Mouse (Mus musculus) CD8-positive naive resting alpha-beta T cell, adult 2 months (primary cell): ENCODE results near the gene Sapcd2.
"Not testable (repeated sequence)": the region's sequence is repeated elsewhere in the genome, so short reads cannot be mapped to it uniquely, and the experiment has no call there.

ENCODE experiments used
- DNase-seq, 2 experiments: peaks; one replicate each; pipeline ENCODE4 v3.0.0; 2022; ENCODE audit warnings: low read depth in 2 of 2, low spot score in 2 of 2

Gene Sapcd2

GRCm38 (mm10) chr2:25372644-25373391, 697 bp downstream of the Sapcd2 start:
- no peak for DNase-seq

GRCm38 (mm10) chr2:25373431-25373830, 1.3 kb downstream of the Sapcd2 start:
- DNase-seq: no peak

- DNase-seq: peak in 1 of 2 experiments; percentile 42
These were observed 4.5 kb downstream of the Sapcd2 start for GRCm38 (mm10) chr2:25376589-25376988.

GRCm38 (mm10) chr2:25384492-25384891, 12.4 kb downstream of the Sapcd2 start:
- DNase-seq: no peak

GRCm38 (mm10) chr2:25391266-25391665, 19.1 kb downstream of the Sapcd2 start:
- DNase-seq: no peak

- DNase-seq: no peak
These were observed 22.4 kb downstream of the Sapcd2 start for GRCm38 (mm10) chr2:25394281-25395221.

GRCm38 (mm10) chr2:25395721-25396596, 23.8 kb downstream of the Sapcd2 start, which contains the start of gene Entpd2:
Entpd2 (plus strand) TSS chr2:25395874.
- no peak for DNase-seq

- no peak for DNase-seq
These were observed 24.5 kb downstream of the Sapcd2 start for GRCm38 (mm10) chr2:25396597-25396983.

- no peak for DNase-seq
These were observed 24.9 kb downstream of the Sapcd2 start for GRCm38 (mm10) chr2:25397010-25397409.

- no peak for DNase-seq
These were observed 25.9 kb downstream of the Sapcd2 start for GRCm38 (mm10) chr2:25398065-25398464.

GRCm38 (mm10) chr2:25399051-25399450, 26.9 kb downstream of the Sapcd2 start, which contains the start of gene Npdc1:
Npdc1 (plus strand) TSS chr2:25399351.
- no peak for DNase-seq

- no peak for DNase-seq
These were observed 28.2 kb downstream of the Sapcd2 start for GRCm38 (mm10) chr2:25400291-25400690.

- no peak for DNase-seq
These were observed 28.6 kb downstream of the Sapcd2 start for GRCm38 (mm10) chr2:25400764-25401163.

- DNase-seq: peak; percentile 74 to 85
These were observed 30.4 kb downstream of the Sapcd2 start for GRCm38 (mm10) chr2:25402377-25402971.

- DNase-seq: peak in 1 of 2 experiments; percentile 8
These were observed 31.0 kb downstream of the Sapcd2 start for GRCm38 (mm10) chr2:25402972-25403601.

GRCm38 (mm10) chr2:25403994-25404393, 31.9 kb downstream of the Sapcd2 start:
- DNase-seq: no peak

GRCm38 (mm10) chr2:25408908-25409307, 36.8 kb downstream of the Sapcd2 start:
- DNase-seq: no peak

GRCm38 (mm10) chr2:25413436-25413835, 41.3 kb downstream of the Sapcd2 start:
- not testable (repeated sequence) for DNase-seq

- no peak for DNase-seq
These were observed 45.3 kb downstream of the Sapcd2 start for GRCm38 (mm10) chr2:25417426-25417825.

- peak; percentile 26 to 46 for DNase-seq
These were observed 49.8 kb downstream of the Sapcd2 start for GRCm38 (mm10) chr2:25421896-25422295.
